Mouse (Mus musculus) bone marrow, adult 2 months (tissue): ENCODE measurements around the gene Reln. TPM values are rescaled to one million over a fixed set of nuclear protein-coding genes. Genes with fewer than 3 reads are reported as not detected.

Source experiments
- H3K27ac ChIP-seq: fragments of 200-500 bp; 2 replicates; pipeline ENCODE4 v1.5.1; 2012; ENCODE audit warnings: low read depth, mild to moderate bottlenecking, control low read depth, inconsistent platforms, low read length; ENCODE audit not compliant: control insufficient read depth, poor library complexity, insufficient read depth
- H3K4me1 ChIP-seq: fragments of 200-500 bp; 2 replicates; pipeline ENCODE4 v1.6.1; 2011; ENCODE audit warnings: low read length; ENCODE audit not compliant: control insufficient read depth, insufficient read depth
- H3K4me3 ChIP-seq: fragments of 200-500 bp; replicated peaks from 2 replicates; pipeline ENCODE3; 2011; ENCODE audit warnings: mild to moderate bottlenecking, low read depth, low read length, control low read depth; ENCODE audit not compliant: control insufficient read depth
- CTCF ChIP-seq: fragments of 200-500 bp; IDR thresholded peaks from 2 replicates; pipeline ENCODE4 v1.5.1; 2011; ENCODE audit warnings: low read length, control low read depth; ENCODE audit not compliant: control insufficient read depth, insufficient read depth
- POLR2A ChIP-seq: fragments of 200-500 bp; IDR thresholded peaks from 2 replicates; pipeline ENCODE4 v1.6.1; 2011; ENCODE audit warnings: low read depth, mild to moderate bottlenecking, control low read depth, low read length, borderline replicate concordance; ENCODE audit not compliant: control insufficient read depth
- WGBS: fragments of 180-500 bp; shearing (Covaris S2); methylation state at CpG from one replicate; pipeline ENCODE4 v1.1.7; 2018; 5-methylcytosine and 5-hydroxymethylcytosine counted together
- polyA plus RNA-seq: library from polyadenylated mRNA; stranded (reverse); fragments of >200 nt; gene quantifications from 2 replicates; pipeline ENCODE4 v1.2.4, GENCODE M21; 2011; ENCODE audit warnings: low replicate concordance; ENCODE audit not compliant: missing spikeins, insufficient read depth, insufficient read length

Gene Reln
- polyA plus RNA-seq, 1 experiment = 8.9 TPM

DNA sequence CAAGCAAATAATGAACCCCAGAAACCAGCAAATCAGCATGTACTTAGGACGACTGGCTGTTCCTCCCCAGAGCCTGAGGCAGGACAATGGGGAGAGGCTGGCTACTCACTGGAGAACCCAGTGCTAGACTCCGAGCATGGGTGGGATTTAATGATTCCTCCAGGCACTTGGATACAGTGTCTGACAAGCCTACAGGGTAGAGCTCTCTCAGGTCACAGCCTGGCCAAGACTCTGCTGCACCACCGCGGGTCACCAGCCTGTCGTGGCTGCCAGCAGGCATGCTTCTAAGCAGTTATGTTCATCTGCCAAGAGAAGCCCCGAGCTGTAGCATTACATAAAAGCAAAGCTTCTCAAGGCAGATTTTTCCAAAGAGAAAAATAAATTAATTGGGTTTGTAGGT, 190.9 kb downstream of the Reln start:
- 68% methylated on average over 6 of the region's 6 CpGs for WGBS
- Histone ChIP-seq H3K4me3 (no peak overlapping the region), H3K4me1 (no peaks in the 10 kb centered on the region), H3K27ac (no peak overlapping the region)
- no peak for TF ChIP-seq CTCF
- TF ChIP-seq POLR2A = no peak

DNA sequence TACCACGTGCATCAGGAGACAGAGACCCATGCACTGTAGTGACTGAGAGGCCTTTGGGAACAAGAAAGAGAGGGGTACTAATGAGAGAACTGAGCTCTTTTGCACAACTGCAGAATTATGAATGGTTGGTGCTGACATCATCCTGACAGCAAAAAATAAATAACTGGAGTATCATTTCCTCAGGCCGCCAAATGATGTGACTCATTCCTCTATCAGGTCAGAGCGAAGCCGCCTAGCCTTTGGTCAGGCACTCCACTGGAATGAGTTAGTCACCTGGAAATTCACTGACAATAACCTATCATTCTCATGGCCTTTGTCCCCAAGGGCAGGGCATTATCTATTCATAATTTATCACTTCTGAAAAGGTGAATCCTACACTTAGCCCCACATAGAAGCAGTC, 202.7 kb downstream of the Reln start:
- Histone ChIP-seq H3K4me3 (no peak overlapping the region), H3K27ac (no peak overlapping the region), H3K4me1 (no peaks in the 10 kb centered on the region)
- no peak for TF ChIP-seq CTCF
- TF ChIP-seq POLR2A = no peak
- WGBS = 82% methylated on average over 4 of the region's 4 CpGs

DNA sequence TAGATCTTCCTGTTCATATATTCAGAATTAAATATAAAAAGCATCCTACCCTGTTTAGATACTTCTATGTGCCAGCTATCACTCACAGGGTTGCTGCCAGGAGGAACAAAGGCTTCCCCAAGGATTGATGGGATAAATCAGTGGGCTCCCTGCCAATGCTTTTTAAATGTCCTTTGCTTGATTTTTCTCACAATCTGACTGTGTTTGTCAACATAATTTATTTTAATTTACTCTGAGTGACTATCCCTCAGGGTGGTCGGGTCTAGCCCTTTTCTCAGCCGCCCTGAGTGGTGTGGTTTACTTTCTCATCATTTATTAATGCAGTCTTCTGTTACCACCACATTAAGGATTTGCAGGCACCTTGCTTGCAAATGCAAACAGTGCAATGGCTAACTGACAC, 205.5 kb downstream of the Reln start:
- 68% methylated on average over 2 of the region's 2 CpGs for WGBS
- Histone ChIP-seq H3K27ac (no peak overlapping the region), H3K4me1 (no peaks in the 10 kb centered on the region), H3K4me3 (no peak overlapping the region)
- TF ChIP-seq POLR2A (no peak), CTCF (no peak)

DNA sequence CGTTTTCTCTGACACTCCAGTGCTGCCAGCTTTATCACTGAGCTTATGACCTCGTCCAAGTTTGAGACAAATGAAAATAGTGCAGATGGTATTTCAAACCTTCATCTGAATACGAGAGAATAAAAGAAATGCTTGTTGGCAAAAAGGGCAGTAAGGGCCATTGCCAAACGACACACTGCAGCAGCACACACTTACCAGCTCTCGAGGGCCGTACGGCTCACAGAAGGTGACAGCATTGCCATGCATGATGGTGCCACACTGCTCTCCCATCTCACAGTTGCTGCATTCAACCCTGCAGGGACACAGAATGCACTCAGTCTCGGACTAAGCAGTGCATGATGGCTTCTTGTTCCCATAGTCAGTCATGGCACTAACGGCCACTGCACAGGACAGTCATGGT, 210.1 kb downstream of the Reln start:
- H3K4me3 ChIP-seq = no peak overlapping the region
- H3K27ac ChIP-seq = no peak overlapping the region
- 74% methylated on average over 9 of the region's 9 CpGs for WGBS
- TF ChIP-seq POLR2A (no peak), CTCF (no peak)
- H3K4me1 ChIP-seq = no peaks in the 10 kb centered on the region

DNA sequence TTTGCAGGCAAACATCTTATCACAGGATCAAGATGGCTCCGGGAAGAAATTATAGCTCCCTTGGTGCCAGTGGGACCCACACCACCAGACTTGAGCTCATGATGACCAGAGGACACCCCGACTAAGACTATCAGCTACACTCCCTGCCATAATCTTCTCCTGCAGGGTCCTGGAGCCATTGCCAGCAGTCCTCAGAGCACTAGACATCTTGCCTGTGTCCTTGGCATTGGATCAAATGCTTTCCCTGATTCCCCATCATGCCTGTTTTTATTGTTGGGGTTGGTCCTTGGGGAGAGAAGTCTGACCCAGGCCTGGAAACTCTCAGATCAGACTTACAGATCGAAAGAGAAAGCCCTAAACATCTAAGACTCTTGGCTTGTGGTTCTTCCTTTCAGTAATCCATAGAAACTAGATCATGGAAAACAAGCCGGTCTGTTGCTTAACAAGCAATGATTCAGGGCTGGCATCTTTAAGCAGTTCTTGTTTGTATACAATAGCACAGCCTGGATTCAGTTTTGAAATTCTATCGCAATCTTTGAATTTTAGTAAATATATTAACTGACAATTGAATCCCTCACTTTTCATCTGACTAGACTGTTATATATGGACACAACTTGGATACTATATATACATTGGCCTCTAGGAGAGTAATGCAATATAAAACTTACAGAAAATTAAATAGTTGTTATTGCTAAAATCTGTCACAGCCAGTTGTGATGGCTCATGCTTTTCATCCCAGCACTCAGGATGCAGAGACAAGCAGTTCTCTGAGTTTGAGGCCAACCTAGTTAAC, 212.6 kb downstream of the Reln start:
- Histone ChIP-seq H3K4me1 (no peaks in the 10 kb centered on the region), H3K27ac (no peak overlapping the region), H3K4me3 (no peak overlapping the region)
- WGBS = 76% methylated on average over 5 of the region's 5 CpGs
- TF ChIP-seq POLR2A (no peak), CTCF (no peak)

DNA sequence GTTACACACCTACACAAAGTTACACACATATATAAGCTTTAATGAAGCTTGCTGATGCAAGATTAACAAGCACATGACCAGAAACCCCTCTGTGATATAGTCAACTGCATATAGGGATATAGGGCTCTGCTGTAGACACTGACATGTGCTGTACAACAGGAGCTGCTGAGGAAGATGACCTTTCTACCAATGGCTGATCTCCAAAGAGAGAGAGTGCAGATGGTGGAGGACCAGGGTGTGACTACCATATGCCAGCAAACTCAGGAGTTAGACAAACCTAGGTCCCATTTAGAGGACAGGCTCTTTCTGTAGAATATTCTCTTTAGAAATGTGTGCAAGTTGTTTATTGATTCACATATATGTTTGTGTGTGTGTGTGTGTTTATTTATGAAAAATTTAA, 216.9 kb downstream of the Reln start:
- H3K27ac ChIP-seq = no peak overlapping the region
- H3K4me1 ChIP-seq = no peaks in the 10 kb centered on the region
- H3K4me3 ChIP-seq = no peak overlapping the region
- no peak for TF ChIP-seq POLR2A
- TF ChIP-seq CTCF = no peak

DNA sequence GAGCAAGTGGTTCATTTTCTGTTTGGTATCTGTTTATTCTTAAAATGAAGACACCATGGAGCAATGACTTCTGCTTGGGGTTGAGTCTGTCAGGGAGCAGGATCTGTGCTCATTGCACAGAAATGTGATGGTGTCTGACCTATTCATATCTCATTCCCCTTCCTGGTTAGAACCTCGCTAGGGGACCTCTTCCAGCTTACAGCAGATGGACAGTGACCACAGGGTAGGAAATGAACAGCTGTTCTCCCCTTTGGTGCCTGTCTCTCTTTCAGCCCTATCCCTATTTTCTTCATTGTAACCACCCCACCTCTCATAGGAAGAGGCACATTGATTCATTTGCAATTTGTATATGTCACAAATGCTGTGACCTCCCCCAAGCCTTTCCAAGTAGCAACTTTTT, 225.2 kb downstream of the Reln start:
- no peak overlapping the region for H3K4me3 ChIP-seq
- no peak for TF ChIP-seq POLR2A
- no peak for TF ChIP-seq CTCF
- 38% methylated on average over 1 of the region's 1 CpGs for WGBS
- H3K27ac ChIP-seq = no peak overlapping the region
- H3K4me1 ChIP-seq = no peaks in the 10 kb centered on the region

DNA sequence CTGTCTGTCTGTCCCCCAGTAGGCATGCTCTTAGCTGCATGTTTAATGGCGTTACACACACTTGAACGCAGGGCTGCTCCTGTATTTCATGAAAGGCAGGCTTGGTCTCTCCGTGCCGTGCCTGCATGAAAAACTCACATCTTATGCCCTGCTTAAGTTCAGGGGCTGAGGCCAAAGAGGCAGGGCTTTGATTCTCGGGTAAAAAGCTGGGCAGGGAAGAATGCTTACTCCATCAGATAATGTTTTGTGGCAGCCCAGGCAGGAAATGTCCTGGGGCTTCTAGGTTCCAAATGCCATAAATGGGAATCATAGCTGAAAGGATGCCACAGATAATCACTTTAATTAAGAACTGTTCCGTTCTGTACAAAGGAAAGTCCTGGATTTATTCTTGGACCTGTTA, 226.0 kb downstream of the Reln start:
- TF ChIP-seq POLR2A (no peak), CTCF (no peak)
- Histone ChIP-seq H3K27ac (no peak overlapping the region), H3K4me3 (no peak overlapping the region), H3K4me1 (no peaks in the 10 kb centered on the region)
- WGBS = 60% methylated on average over 6 of the region's 6 CpGs

DNA sequence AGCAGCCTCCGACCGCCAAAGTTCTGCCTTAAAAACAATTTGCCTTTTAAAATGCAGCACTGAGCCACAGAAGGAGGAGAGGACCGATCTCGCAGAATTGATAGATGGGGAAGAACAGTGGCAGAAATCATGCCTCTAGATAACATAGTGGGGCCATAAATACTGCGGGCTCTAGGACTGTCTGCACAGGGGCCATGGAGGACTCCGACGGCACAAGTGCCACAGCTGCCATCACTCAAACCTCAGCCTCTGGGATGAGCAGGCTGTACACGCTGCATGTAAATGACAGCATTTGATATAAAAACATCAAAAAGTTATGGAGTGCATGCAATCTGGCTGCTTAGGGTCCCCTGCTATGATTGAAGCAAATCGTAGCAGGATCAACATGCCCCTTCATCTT, 227.6 kb downstream of the Reln start:
- WGBS = 79% methylated on average over 9 of the region's 9 CpGs
- H3K4me1 ChIP-seq = no peaks in the 10 kb centered on the region
- no peak overlapping the region for H3K4me3 ChIP-seq
- no peak overlapping the region for H3K27ac ChIP-seq
- no peak for TF ChIP-seq CTCF
